Mouse (Mus musculus) midbrain, embryonic 12.5 days (tissue): ENCODE measurements at regions not wholly inside any gene's neighbourhood (a gene's known extent, or its start where the extent isn't known, plus 50 kb on each side); places are given as distances from the start of the nearest gene placed in this dataset. TPM values are rescaled to one million over a fixed set of nuclear protein-coding genes. Genes with fewer than 3 reads are reported as not detected.

ENCODE experiments used
- ATAC-seq: fragments of 200-750 bp; cut with Nextera tagmentation; 2 replicates; pipeline ENCODE4 v1.8.0; 2017; ENCODE audit warnings: low read depth, moderate TSS enrichment, moderate library complexity; ENCODE audit not compliant: low FRiP score
- H3K27ac ChIP-seq: fragments of 300-500 bp; sonication (generic); replicated peaks from 2 replicates; pipeline ENCODE4 v1.5.1; 2016; ENCODE audit warnings: mild to moderate bottlenecking
- H3K27me3 ChIP-seq: fragments of 300-500 bp; sonication (generic); 2 replicates; pipeline ENCODE4 v1.6.1; 2016; ENCODE audit warnings: mild to moderate bottlenecking
- H3K36me3 ChIP-seq: fragments of 300-500 bp; sonication (generic); 2 replicates; pipeline ENCODE4 v1.6.1; 2016
- H3K4me1 ChIP-seq: fragments of 300-500 bp; sonication (generic); 2 replicates; pipeline ENCODE4 v1.6.1; 2016
- H3K4me2 ChIP-seq: fragments of 300-500 bp; sonication (generic); replicated peaks from 2 replicates; pipeline ENCODE4 v1.6.1; 2016; ENCODE audit warnings: mild to moderate bottlenecking, moderate library complexity
- H3K4me3 ChIP-seq: fragments of 300-500 bp; sonication (generic); 2 replicates; pipeline ENCODE4 v1.5.1; 2016; ENCODE audit warnings: mild to moderate bottlenecking
- H3K9ac ChIP-seq: fragments of 300-500 bp; sonication (generic); replicated peaks from 2 replicates; pipeline ENCODE4 v1.6.1; 2016; ENCODE audit warnings: mild to moderate bottlenecking, moderate library complexity
- H3K9me3 ChIP-seq: fragments of 300-500 bp; sonication (generic); 2 replicates; pipeline ENCODE4 v1.6.1; 2016; ENCODE audit warnings: mild to moderate bottlenecking
- WGBS: fragments of 180-500 bp; shearing (Covaris S2); methylation state at CpG from one replicate; pipeline ENCODE4 v1.1.7; 2016; 5-methylcytosine and 5-hydroxymethylcytosine counted together
- microRNA-seq: library from miRNA; unstranded; fragments of <30 nt; microRNA quantifications from one replicate; pipeline ENCODE4, GENCODE M21; 2017

- no peak for ATAC-seq
- Histone ChIP-seq H3K4me3 (no peak overlapping the region), H3K9ac (no peak overlapping the region), H3K27me3 (no peaks in the 10 kb centered on the region), H3K36me3 (no peaks in the 10 kb centered on the region), H3K4me1 (0 out of 2 replicates have a peak, but pooled peaks cover 5% of the 10 kb centered on the region), H3K27ac (no peak overlapping the region), H3K4me2 (no peak overlapping the region), H3K9me3 (no peaks in the 10 kb centered on the region)
Measured at GRCm38 (mm10) chr13:70904834-70905233, 63.2 kb upstream of the Adamts16 start.

- Histone ChIP-seq H3K4me3 (no peak overlapping the region), H3K4me2 (no peak overlapping the region), H3K9ac (no peak overlapping the region), H3K4me1 (0 out of 2 replicates have a peak, but pooled peaks cover 5% of the 10 kb centered on the region), H3K27ac (no peak overlapping the region), H3K9me3 (no peaks in the 10 kb centered on the region), H3K27me3 (no peaks in the 10 kb centered on the region), H3K36me3 (no peaks in the 10 kb centered on the region)
- WGBS = 58% methylated on average over 8 of the region's 8 CpGs
- ATAC-seq = no peak
Measured at GRCm38 (mm10) chr13:70903831-70904230, 62.2 kb upstream of the Adamts16 start.

GRCm38 (mm10) chr13:70903150-70903549 lies 61.5 kb upstream of the Adamts16 start:
- Histone ChIP-seq H3K36me3 (no peaks in the 10 kb centered on the region), H3K27ac (no peak overlapping the region), H3K27me3 (no peaks in the 10 kb centered on the region), H3K9ac (no peak overlapping the region), H3K4me2 (no peak overlapping the region), H3K4me3 (no peak overlapping the region), H3K4me1 (0 out of 2 replicates have a peak, but pooled peaks cover 5% of the 10 kb centered on the region), H3K9me3 (no peaks in the 10 kb centered on the region)
- WGBS = 80% methylated on average over 2 of the region's 2 CpGs
- ATAC-seq = no peak

- no peak overlapping the region for H3K4me2 ChIP-seq
- no peaks in the 10 kb centered on the region for H3K9me3 ChIP-seq
- no peaks in the 10 kb centered on the region for H3K27me3 ChIP-seq
- 48% methylated on average over 10 of the region's 10 CpGs for WGBS
- H3K9ac ChIP-seq = no peak overlapping the region
- no peaks in the 10 kb centered on the region for H3K36me3 ChIP-seq
- no peak for ATAC-seq
- no peak overlapping the region for H3K4me3 ChIP-seq
- 0 out of 2 replicates have a peak, but pooled peaks cover 5% of the 10 kb centered on the region for H3K4me1 ChIP-seq
- no peak overlapping the region for H3K27ac ChIP-seq
Measured at GRCm38 (mm10) chr13:70902727-70903126, 61.1 kb upstream of the Adamts16 start.

- ATAC-seq = no peak
- 88% methylated on average over 5 of the region's 5 CpGs for WGBS
- Histone ChIP-seq H3K4me3 (no peak overlapping the region), H3K9me3 (no peaks in the 10 kb centered on the region), H3K36me3 (no peaks in the 10 kb centered on the region), H3K9ac (no peak overlapping the region), H3K27ac (no peak overlapping the region), H3K4me2 (no peak overlapping the region), H3K4me1 (no peaks in the 10 kb centered on the region), H3K27me3 (no peaks in the 10 kb centered on the region)
Measured at GRCm38 (mm10) chr13:70891634-70892033, 50.0 kb upstream of the Adamts16 start.

Small RNA genes lying in the stretch of these regions (microRNA-seq; reads per million reads assigned to microRNA genes)
- not detected for gene Mir466f-4
